Mouse (Mus musculus) lung, adult 18-20 months (tissue): ENCODE measurements at regions not wholly inside any gene's neighbourhood (a gene's known extent, or its start where the extent isn't known, plus 50 kb on each side); places are given as distances from the start of the nearest gene placed in this dataset.
A peak's percentile ranks its signal among the peaks of the same experiment; 100 is the strongest.

Experiments
- DNase-seq, 2 experiments: peaks; one replicate each; pipeline ENCODE4 v3.0.0; 2022; ENCODE audit warnings: mixed read lengths in 2 of 2

GRCm38 (mm10) chrX:163812431-163812830 is 51.3 kb upstream of the Rnf138rt1 start:
- no peak for DNase-seq

DNA sequence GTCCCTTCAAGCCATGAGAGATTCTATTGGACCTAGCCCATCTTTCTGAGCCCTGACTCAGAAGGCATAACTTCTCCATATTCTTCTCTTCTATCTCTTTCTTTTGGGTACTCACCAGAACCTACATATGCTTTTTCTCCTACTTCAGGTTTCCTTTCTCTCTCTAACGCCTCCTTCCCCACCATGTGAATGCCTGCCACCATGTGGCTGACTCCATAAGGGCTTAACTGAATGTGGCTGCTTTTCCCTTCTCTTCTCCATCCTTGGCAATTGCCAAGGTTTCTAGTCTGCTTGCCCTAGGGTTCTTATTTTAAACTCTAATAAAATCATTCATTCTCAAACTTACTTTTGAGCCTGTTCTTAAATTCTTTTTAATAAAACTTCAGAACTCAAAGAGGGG is 53.7 kb upstream of the Rnf138rt1 start:
- no peak for DNase-seq

- DNase-seq, result no peak
These were observed 61.2 kb upstream of the Rnf138rt1 start for GRCm38 (mm10) chrX:163822298-163822697.

GRCm38 (mm10) chrX:163827461-163827860 is 66.3 kb upstream of the Rnf138rt1 start:
- DNase-seq, result peak in 1 of 2 experiments; percentile 2

- no peak for DNase-seq
These were observed 63.4 kb upstream of the Ap1s2 start for GRCm38 (mm10) chrX:163845408-163845807.

DNA sequence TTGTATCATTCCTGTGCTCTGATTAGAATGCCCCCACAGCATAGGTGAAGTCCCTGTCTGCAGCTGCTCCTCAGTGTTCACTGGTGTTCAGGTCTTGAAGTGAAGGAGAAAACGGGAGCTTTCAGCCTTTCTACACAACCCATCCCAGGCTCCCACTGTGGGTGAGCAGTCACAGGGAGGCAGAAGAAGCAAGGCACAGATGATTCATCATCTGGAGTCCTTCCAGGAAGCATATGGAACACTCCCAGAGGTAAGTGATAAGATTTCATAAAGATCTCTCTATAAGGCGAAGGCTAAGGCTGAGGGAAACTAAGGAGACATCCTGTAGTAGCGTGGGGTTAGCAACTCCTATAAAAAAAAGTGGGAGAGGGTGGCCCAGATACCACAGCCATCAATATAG is 61.9 kb upstream of the Ap1s2 start:
- no peak for DNase-seq

DNA sequence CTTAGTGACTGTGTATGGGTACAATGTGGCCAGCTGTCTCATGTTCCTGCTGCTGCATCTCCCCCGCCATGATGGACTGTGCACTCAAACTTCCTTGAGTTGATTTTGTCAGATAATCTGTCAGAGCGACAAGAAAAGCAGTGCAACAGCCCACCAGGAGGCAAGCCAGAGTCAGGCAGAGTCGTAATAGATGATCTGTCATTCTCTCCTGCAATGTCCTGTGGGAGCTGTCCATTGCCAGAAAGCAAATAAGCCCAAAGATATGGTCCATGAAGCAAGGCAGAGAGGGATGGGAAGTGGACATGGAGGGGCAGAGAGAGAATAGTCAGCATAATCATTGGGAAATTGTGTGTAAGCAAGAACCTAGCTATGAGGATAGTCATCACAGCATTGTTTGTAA is 61.2 kb upstream of the Ap1s2 start:
- DNase-seq, result no peak

- DNase-seq, result no peak
These were observed 60.2 kb upstream of the Ap1s2 start for GRCm38 (mm10) chrX:163848510-163849199.

DNA sequence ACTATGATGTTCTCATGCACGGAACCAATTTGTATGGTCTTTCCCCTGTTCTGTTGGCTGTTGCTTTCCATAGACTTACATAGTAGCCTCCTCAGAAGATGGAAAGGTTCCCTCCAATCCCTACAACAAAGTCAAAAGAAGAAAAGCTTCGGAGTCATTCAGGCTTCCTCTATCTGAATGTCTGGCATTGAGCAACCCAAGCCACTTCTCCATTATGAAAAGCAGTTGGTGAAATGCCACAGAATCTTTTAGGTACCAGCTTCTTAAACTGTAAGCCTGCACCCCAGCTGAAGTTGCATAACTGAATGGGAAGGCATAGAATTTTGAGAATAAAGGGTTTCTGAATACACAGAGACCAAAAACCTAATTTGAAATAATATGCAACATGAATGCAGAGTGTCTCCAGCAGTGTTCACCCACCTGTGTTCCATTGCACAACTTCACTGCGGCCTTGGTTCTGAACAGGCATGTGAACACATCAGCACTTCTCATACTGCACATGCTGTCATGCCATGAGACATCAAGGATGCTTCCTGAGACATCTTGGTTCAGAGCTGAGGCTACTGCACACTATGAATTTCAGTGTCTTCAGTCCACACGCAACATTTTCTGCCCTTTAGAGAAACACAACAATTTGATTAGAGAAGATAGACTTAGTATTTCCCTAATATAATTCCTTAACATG is 57.8 kb upstream of the Ap1s2 start:
- DNase-seq, result no peak

DNA sequence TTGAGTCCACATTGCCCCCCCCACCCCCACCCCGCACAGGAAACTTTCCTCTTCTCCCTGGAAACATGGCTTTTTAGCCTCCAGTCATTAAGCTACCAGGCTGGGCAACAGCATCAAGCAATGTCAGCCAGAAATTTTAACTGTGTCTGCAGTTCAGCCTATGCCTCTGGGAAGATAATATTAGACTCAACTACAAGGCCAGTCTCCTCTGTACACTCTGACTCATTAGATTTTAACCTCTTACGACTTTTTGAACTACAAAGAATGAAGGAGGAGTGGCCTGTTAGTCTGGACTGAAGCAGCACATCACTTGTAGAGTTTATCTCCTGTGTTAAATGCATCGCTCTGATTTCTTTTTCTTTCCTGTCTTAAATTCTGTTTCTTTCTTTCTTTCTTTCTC is 50.3 kb upstream of the Ap1s2 start:
- DNase-seq, result no peak
